Mouse (Mus musculus) kidney, adult 8-10 months (tissue): ENCODE data around the gene Skor1.

Experiments used
- DNase-seq, 2 experiments: peaks; one replicate each; pipeline ENCODE4 v3.0.0; 2022

Gene Skor1

DNA sequence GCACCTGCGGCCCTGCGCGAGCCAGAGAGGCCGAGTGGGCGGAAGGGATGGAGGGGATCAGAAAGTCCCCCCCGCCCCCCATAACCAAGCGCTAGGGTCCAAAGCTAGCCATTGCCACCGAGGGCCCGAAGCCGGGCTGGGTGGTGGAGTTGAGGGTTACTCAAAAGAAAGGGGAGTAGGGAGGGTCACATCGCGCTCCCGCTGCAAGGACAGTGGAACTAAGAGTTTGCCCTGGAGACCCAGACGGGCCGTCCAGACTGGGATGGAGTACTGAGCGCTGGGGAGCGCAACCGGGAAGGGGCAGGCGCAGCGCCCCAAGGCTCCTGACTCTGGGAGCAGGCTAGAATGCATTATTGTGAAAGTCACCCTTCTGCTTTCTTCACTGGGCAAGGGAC is 608 bp upstream of the Skor1 start:
- DNase-seq: no peak

DNA sequence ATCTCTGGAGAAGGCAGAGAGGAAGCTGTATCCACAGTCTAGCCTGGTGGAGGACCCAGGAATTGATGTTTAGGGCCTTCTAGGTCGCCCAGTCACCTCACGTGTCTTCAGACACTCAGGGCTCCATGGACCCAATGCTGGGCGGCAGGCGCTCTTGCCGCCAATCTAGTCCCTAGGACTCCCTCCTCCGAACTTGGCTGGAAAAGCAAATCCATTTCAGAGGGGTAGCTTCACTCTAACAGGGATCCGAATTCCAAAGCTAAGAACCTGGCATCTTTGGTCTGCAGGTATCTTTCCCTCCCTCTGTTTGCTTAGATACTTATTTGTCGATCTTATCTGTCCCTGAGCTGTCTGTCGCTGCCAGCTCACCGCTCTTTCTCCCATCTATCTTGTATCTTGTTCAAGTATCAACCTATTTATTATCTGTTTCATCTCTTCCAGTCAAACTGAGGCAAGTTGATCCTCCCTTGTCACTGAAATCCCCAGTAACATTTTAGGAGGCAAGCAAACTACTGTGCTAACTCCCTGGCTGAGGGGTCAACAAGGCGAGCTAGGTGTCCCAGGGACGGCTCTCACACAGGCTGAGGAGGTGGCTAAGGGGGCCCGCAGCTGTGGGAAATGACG is 863 bp downstream of the Skor1 start:
- DNase-seq: no peak

DNA sequence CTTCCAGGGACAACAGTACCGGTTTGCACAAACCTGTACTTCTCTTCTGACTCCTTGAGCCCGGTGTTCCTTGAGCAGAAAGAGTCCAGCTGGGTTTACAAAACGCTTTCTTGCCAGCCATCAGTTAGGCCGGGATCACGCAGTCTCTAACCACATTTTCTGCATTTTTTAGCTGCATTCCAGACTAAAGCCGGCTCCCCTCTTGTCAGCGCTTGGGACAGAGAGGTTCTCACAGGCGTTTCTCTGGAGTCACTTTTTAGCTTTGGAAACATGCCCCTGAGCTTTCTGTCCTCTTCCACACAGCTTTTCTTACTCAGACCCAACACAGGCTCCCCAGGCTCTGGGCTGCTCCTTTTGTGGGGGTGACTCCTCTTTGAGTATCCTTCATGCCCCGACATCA is 1.5 kb downstream of the Skor1 start:
- DNase-seq: no peak

DNA sequence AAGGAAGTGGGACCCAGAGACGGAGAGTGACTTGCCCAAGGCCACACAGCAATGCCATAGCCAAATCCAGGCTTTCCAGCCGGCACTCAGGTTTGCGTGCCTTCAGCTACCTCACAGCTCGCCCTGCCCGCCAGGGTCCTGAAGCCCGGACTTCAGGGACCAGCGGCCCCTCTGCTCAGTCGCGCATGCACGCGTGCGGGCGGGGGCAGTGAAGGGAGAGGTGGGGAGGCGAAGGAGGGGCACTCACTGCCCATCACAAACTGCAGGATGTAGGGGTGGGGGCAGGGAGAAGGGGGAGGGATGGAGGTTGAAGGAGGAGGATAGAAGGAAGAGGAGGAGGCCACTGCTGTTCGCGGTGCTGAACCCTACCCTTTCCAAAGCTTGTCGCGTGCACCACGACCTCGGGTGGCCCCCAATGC is 1.9 kb downstream of the Skor1 start:
- DNase-seq: no peak

DNA sequence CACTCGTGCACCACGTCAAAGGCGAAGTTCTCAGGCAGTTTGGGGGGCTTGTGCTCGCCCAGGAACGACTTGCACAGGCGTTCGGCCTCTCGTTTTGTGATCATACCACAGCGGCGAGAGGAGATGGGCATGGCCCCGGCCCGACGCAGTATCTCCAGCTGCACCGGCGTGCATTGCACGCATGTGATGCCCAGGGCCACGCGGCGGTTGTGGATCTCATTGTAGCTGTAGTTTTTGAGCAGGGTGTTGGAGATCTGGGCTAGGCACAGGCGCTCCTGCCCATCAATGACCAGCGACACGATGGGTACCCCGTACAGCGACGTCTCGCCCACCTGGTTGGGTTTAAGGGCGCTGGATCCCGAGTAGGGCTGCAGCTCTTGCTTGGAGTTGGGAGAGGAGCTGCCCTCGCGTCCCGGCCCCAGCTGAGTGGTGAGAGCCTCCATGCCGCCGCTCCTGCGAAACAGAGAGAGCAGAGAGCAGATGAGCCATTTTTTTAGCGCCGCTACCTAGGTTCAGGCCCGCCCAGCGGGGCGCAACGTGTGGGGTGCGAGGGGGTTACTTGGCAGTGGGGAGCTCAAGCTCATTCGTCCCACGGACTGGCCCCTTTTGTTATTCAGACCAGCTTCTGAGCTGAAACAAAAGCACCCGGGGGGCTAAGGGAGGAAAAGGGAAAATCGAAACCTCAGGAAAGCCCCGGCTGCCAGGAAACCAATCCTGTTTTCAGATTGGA is 2.5 kb downstream of the Skor1 start:
- no peak for DNase-seq

GRCm38 (mm10) chr9:63145249-63146125 is 3.3 kb downstream of the Skor1 start:
- no peak for DNase-seq

GRCm38 (mm10) chr9:63144502-63145248 is 4.1 kb downstream of the Skor1 start:
- DNase-seq: no peak

- no peak for DNase-seq
These were observed 4.9 kb downstream of the Skor1 start for GRCm38 (mm10) chr9:63143641-63144501.

GRCm38 (mm10) chr9:63143227-63143626 is 5.5 kb downstream of the Skor1 start:
- DNase-seq: no peak

- no peak for DNase-seq
These were observed 6.3 kb downstream of the Skor1 start for GRCm38 (mm10) chr9:63142335-63143036.

DNA sequence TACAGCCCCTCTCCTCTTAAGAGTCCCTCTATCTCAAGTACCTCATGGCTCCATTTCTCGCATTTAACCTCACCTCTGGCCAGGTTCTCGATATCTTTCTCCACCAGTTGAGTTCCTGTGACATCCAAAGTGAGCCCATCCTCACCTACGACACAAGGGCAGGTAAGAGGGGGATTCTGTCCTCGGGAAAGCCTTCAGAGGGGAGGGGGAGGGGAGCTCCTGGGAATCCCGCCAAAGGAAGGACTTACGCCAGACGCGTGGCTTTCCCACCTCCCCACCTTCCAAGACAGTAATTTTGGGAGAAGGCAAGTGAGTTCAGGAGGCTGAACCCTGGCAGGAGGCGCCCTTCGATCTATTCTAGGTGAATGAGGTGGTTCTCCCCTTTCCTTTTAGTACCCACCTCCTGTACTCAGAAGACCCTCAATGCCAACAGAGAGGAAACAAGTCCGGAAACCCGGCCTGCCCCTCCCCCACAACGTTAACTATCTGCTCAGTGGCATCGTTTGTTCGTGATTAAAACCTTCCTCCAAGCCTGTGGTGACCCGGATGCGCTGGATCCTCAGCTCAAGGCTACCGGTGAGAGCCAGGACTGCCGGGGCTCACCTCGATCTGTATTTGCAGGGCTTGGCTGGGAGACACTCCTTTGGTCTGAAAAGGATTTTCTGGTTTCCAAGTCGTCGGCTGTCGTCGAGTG is 7.0 kb downstream of the Skor1 start:
- DNase-seq: no peak

GRCm38 (mm10) chr9:63140211-63140610 is 8.6 kb downstream of the Skor1 start:
- no peak for DNase-seq

- no peak for DNase-seq
These were observed 9.1 kb downstream of the Skor1 start for GRCm38 (mm10) chr9:63139661-63140060.

DNA sequence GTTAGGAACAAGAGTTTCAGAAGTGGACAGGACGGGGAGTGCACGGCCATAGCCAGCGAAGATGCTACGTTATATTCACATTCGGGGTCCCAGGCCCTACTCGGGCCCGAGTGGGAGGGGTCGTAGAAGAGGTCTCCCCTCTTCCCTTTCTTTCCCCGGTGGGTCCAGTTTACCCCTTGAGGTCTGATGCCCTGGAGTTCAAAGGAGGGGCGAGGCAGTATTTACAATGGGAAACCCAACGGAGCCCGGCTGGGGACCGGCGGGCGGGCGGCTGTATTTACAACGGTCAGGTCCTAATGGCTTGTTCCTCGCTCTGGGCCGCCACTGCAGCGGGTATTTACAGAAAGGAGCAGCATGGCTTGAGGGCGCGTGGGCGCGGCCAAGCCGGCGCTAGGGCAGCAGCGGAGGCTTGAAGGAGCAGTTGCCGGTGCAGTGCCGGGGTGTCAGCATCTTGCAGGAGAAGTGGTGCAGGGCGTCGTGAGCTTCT is 10.2 kb downstream of the Skor1 start:
- DNase-seq: no peak

GRCm38 (mm10) chr9:63137615-63137915 is 11.2 kb downstream of the Skor1 start:
- DNase-seq: no peak

GRCm38 (mm10) chr9:63136756-63137614 is 11.8 kb downstream of the Skor1 start:
- DNase-seq: no peak

- DNase-seq: no peak
These were observed 12.5 kb downstream of the Skor1 start for GRCm38 (mm10) chr9:63136241-63136640.

- peak in 1 of 2 experiments; percentile 60 for DNase-seq
These were observed 13.0 kb downstream of the Skor1 start for GRCm38 (mm10) chr9:63135801-63136200.

DNA sequence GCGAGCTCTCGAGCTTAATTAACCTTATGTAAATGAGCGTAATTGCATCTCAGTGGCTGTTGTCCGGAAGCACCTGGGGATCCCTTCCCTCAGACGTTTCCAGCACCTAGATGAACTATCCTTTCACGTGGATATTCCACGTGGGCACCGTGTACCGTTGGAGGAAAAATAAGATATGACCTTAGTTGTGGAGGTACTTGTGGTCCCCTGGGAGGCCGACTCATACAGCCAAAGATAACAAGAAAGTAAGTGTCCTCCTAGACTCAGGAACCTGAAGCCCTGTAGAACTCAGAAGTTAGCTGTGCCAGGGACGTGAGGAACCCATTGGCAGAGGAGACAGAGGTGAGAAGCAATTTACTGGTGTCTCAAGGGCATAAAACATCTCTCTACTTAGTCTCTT is 13.4 kb downstream of the Skor1 start:
- DNase-seq: no peak

GRCm38 (mm10) chr9:63133659-63134058 is 15.1 kb downstream of the Skor1 start:
- DNase-seq: no peak
